ENCODE assay signal across 14 mouse cellular contexts in the genomic region with DNA sequence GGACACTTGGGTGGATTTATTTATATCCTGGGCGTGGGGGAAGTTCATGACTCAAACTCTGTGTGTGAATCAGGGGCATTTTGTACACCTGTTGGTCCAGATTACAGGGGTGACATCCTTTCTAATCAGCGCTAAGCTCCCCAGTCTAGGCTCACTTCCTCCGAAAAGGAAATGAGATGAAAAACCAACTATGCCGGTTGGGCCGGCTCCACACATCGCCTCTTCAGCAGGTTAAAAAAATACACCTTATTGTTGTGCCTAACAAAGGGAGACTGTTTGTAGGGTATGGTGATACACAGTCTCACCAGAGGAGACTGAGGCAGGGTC.
DNase-seq lines count a peak whose midpoint lies in the region; ATAC-seq and TF ChIP-seq lines count a peak whose summit lies in the region.
"Had no signal": no experiment of that assay in that cellular context is flagged by ENCODE, and none has a peak within 500 bp of the region (broad histone marks: within the 10 kb centered on the region; RNA-seq: fewer than 3 reads in every experiment).

No protein-coding gene starts in this region.

- no peak overlapping the region for H3K9ac ChIP-seq in embryonic facial prominence, embryonic 14.5 days (ENCODE audit: low read depth, low read length)
- H3K9ac ChIP-seq in heart, postnatal 0 days (replicated peaks; ENCODE audit: low read depth, low read length), result no peak overlapping the region
- H3K9ac ChIP-seq in forebrain, embryonic 15.5 days (replicated peaks), result no peak overlapping the region
- H3K9ac ChIP-seq: embryonic facial prominence, embryonic 12.5 days; forebrain, embryonic 12.5 days; forebrain, postnatal 0 days; hindbrain, embryonic 13.5 days had no signal

- H3K36me3 ChIP-seq in embryonic facial prominence, embryonic 14.5 days (ENCODE audit: control insufficient read depth, insufficient read depth, low read length), result no peaks in the 10 kb centered on the region
- H3K36me3 ChIP-seq in embryonic facial prominence, embryonic 10.5 days (replicated peaks), result no peaks in the 10 kb centered on the region
- no peaks in the 10 kb centered on the region for H3K36me3 ChIP-seq in heart, postnatal 0 days (replicated peaks; ENCODE audit: control insufficient read depth, insufficient read depth, low read length)
- H3K36me3 ChIP-seq in forebrain, embryonic 15.5 days, result no peaks in the 10 kb centered on the region
- H3K36me3 ChIP-seq: embryonic facial prominence, embryonic 12.5 days; forebrain, embryonic 12.5 days; hindbrain, embryonic 13.5 days had no signal

- no peak overlapping the region for H3K27ac ChIP-seq in embryonic facial prominence, embryonic 14.5 days (replicated peaks; ENCODE audit: low read depth, low read length)
- H3K27ac ChIP-seq in embryonic facial prominence, embryonic 10.5 days (replicated peaks), result no peak overlapping the region
- H3K27ac ChIP-seq in heart, postnatal 0 days (ENCODE audit: low read depth), result peak overlapping the region; percentile 52; the same call in 1 of the 2 replicates
- no peak overlapping the region for H3K27ac ChIP-seq in forebrain, embryonic 15.5 days (replicated peaks)
- H3K27ac ChIP-seq: embryonic facial prominence, embryonic 12.5 days; forebrain, embryonic 12.5 days; hindbrain, embryonic 13.5 days; hindbrain, postnatal 0 days had no signal

- TF ChIP-seq EP300 in heart, postnatal 0 days (IDR thresholded peaks at IDR 0.05; ENCODE audit: low read depth), result no peak

- 56% methylated on average over 6 of the region's 6 CpGs for WGBS in embryonic facial prominence, embryonic 14.5 days
- 66% methylated on average over 6 of the region's 6 CpGs for WGBS in embryonic facial prominence, embryonic 10.5 days
- 56% methylated on average over 6 of the region's 6 CpGs for WGBS in heart, postnatal 0 days
- WGBS in forebrain, embryonic 15.5 days, result 86% methylated on average over 6 of the region's 6 CpGs

- H3K4me3 ChIP-seq in embryonic facial prominence, embryonic 14.5 days (ENCODE audit: low read depth, low read length), result no peak overlapping the region
- H3K4me3 ChIP-seq in embryonic facial prominence, embryonic 10.5 days, result no peak overlapping the region
- H3K4me3 ChIP-seq in heart, postnatal 0 days (ENCODE audit: low read depth, low read length), result no peak overlapping the region
- no peak overlapping the region for H3K4me3 ChIP-seq in forebrain, embryonic 15.5 days
- H3K4me3 ChIP-seq: embryonic facial prominence, embryonic 12.5 days; forebrain, embryonic 12.5 days; hindbrain, embryonic 13.5 days had no signal

- no peaks in the 10 kb centered on the region for H3K9me3 ChIP-seq in embryonic facial prominence, embryonic 14.5 days (ENCODE audit: control insufficient read depth, low read length)
- H3K9me3 ChIP-seq in embryonic facial prominence, embryonic 10.5 days, result no peaks in the 10 kb centered on the region
- no peaks in the 10 kb centered on the region for H3K9me3 ChIP-seq in heart, postnatal 0 days (replicated peaks; ENCODE audit: control insufficient read depth, low read length)
- H3K9me3 ChIP-seq in forebrain, embryonic 15.5 days, result no peaks in the 10 kb centered on the region
- H3K9me3 ChIP-seq: embryonic facial prominence, embryonic 12.5 days; forebrain, embryonic 12.5 days; hindbrain, embryonic 13.5 days had no signal

- peak; percentile 62; the same call in 1 of the 2 replicates for ATAC-seq in embryonic facial prominence, embryonic 14.5 days (ENCODE audit: low read depth)
- ATAC-seq in heart, postnatal 0 days (ENCODE audit: insufficient read depth, low read depth), result no peak
- ATAC-seq in forebrain, embryonic 15.5 days (replicated peaks), result no peak
- ATAC-seq: forebrain, postnatal 0 days; hindbrain, postnatal 0 days; Patski had no signal

- no peak overlapping the region for H3K4me2 ChIP-seq in embryonic facial prominence, embryonic 14.5 days (ENCODE audit: low read depth, low read length)
- H3K4me2 ChIP-seq in heart, postnatal 0 days (ENCODE audit: low read depth, low read length), result peak overlapping the region; percentile 35; the same call in 1 of the 2 replicates
- H3K4me2 ChIP-seq in forebrain, embryonic 15.5 days (replicated peaks), result no peak overlapping the region
- H3K4me2 ChIP-seq: embryonic facial prominence, embryonic 12.5 days; forebrain, embryonic 12.5 days; hindbrain, embryonic 13.5 days had no signal

- TF ChIP-seq CTCF in heart, postnatal 0 days (IDR thresholded peaks at IDR 0.05; ENCODE audit: low read depth), result no peak

- no peaks in the 10 kb centered on the region for H3K4me1 ChIP-seq in embryonic facial prominence, embryonic 14.5 days (ENCODE audit: control insufficient read depth, insufficient read depth, low read length)
- H3K4me1 ChIP-seq in embryonic facial prominence, embryonic 10.5 days, result 0 out of 2 replicates have a peak, but pooled peaks cover 4% of the 10 kb centered on the region
- H3K4me1 ChIP-seq in heart, postnatal 0 days (ENCODE audit: control insufficient read depth, insufficient read depth), result 0 out of 2 replicates have a peak, but pooled peaks cover 6% of the 10 kb centered on the region
- no peaks in the 10 kb centered on the region for H3K4me1 ChIP-seq in forebrain, embryonic 15.5 days
- H3K4me1 ChIP-seq: embryonic facial prominence, embryonic 12.5 days; forebrain, embryonic 12.5 days; hindbrain, embryonic 13.5 days had no signal

- peak; percentile 62 for DNase-seq in embryonic facial prominence, embryonic 14.5 days (ENCODE audit: low spot score)
- DNase-seq in embryonic facial prominence, embryonic 10.5 days (ENCODE audit: low spot score), result no peak
- DNase-seq in heart, postnatal 0 days (ENCODE audit: low spot score), result no peak
- DNase-seq in heart, postnatal 36 days, result no peak
- DNase-seq in urinary bladder, postnatal 14 days (ENCODE audit: low spot score), result peak; percentile 34
- no peak for DNase-seq in urinary bladder, adult 2 months (ENCODE audit: low spot score)
- DNase-seq in cerebellum, postnatal 36 days, result no peak
- DNase-seq: forebrain, postnatal 0 days had no signal

- intact Hi-C loops in heart, postnatal 36 days (cut with DNase I), result loop anchor here (2.0 to 10.0 kb wide), 4 partner anchors 57 to 333 kb away; partner anchors contain the start of genes Sp3 and Sp9

- H3K27me3 ChIP-seq in embryonic facial prominence, embryonic 14.5 days (replicated peaks; ENCODE audit: control insufficient read depth, insufficient read depth, low read length), result no peaks in the 10 kb centered on the region
- H3K27me3 ChIP-seq in embryonic facial prominence, embryonic 10.5 days (replicated peaks; ENCODE audit: low read depth, poor library complexity, severe bottlenecking), result 0 out of 2 replicates have a peak, but pooled peaks cover 4% of the 10 kb centered on the region
- no peaks in the 10 kb centered on the region for H3K27me3 ChIP-seq in heart, postnatal 0 days (ENCODE audit: control insufficient read depth, insufficient read depth, low read length)
- no peaks in the 10 kb centered on the region for H3K27me3 ChIP-seq in forebrain, embryonic 15.5 days
- H3K27me3 ChIP-seq: embryonic facial prominence, embryonic 12.5 days; forebrain, embryonic 12.5 days; Patski had no signal

Comparison
In these comparisons a context has a peak if more than half of its experiments do, and no peak if none do; other contexts are left out.
1. DNase-seq: peak in embryonic facial prominence, embryonic 14.5 days (single experiment) and urinary bladder, postnatal 14 days (single experiment); none in embryonic facial prominence, embryonic 10.5 days (single experiment), heart, postnatal 0 days (single experiment), heart, postnatal 36 days (0 of 2), urinary bladder, adult 2 months (single experiment) and cerebellum, postnatal 36 days (0 of 2).